Mouse (Mus musculus): ENCODE results near the gene Rabgap1l. TPM values are rescaled to one million over a fixed set of nuclear protein-coding genes. Genes with fewer than 3 reads are reported as not detected.

Rabgap1l gene
- polyA plus RNA-seq, 1 experiment from 2014 or later: 12.2 TPM

GRCm38 (mm10) chr1:160211597-160212122, 581.4 kb downstream of the Rabgap1l start:
- Histone ChIP-seq H3K4me2 (peak overlapping the region; percentile 66), H3K36me3 (ENCODE audit: control insufficient read depth, insufficient read depth, low read length) (peaks cover 1% of the 10 kb centered on the region; the same call in 1 of the 2 replicates), H3K27ac (ENCODE audit: low read depth, low read length) (no peak overlapping the region), H3K9ac (ENCODE audit: low read length) (peak overlapping the region; percentile 90), H3K4me1 (ENCODE audit: control insufficient read depth, insufficient read depth, low read length) (peaks cover 17% of the 10 kb centered on the region), H3K27me3 (ENCODE audit: control insufficient read depth, insufficient read depth, low read length) (no peaks in the 10 kb centered on the region), H3K9me3 (ENCODE audit: control insufficient read depth, low read length) (no peaks in the 10 kb centered on the region), H3K4me3 (ENCODE audit: low read depth, low read length) (peak overlapping the region; percentile 77)
- DNase-seq (ENCODE audit: low spot score, missing footprints) (peak; percentile 93), ATAC-seq (ENCODE audit: low FRiP score) (no peak)
- WGBS: 4% methylated on average over 8 of the region's 8 CpGs

GRCm38 (mm10) chr1:160210566-160210965, 582.4 kb downstream of the Rabgap1l start:
- Histone ChIP-seq H3K36me3 (ENCODE audit: control insufficient read depth, insufficient read depth, low read length) (peaks cover 8% of the 10 kb centered on the region), H3K27me3 (ENCODE audit: control insufficient read depth, insufficient read depth, low read length) (no peaks in the 10 kb centered on the region), H3K4me1 (ENCODE audit: control insufficient read depth, insufficient read depth, low read length) (peaks cover 17% of the 10 kb centered on the region), H3K9ac (ENCODE audit: low read length) (no peak overlapping the region; the same call in 1 of the 2 replicates), H3K9me3 (ENCODE audit: control insufficient read depth, low read length) (no peaks in the 10 kb centered on the region), H3K4me3 (ENCODE audit: low read depth, low read length) (peak overlapping the region; percentile 77; the same call in 1 of the 2 replicates), H3K27ac (ENCODE audit: low read depth, low read length) (no peak overlapping the region), H3K4me2 (peak overlapping the region; percentile 66)
- WGBS: 67% methylated on average over 3 of the region's 3 CpGs
- DNase-seq (ENCODE audit: low spot score, missing footprints): no peak
- ATAC-seq (ENCODE audit: low FRiP score): no peak

GRCm38 (mm10) chr1:160209844-160210243, 583.2 kb downstream of the Rabgap1l start:
- DNase-seq (ENCODE audit: low spot score, missing footprints) (no peak), ATAC-seq (ENCODE audit: low FRiP score) (no peak)
- H3K4me1 ChIP-seq (ENCODE audit: control insufficient read depth, insufficient read depth, low read length): peaks cover 17% of the 10 kb centered on the region
- 23% methylated on average over 2 of the region's 2 CpGs for WGBS
- no peak overlapping the region for H3K4me3 ChIP-seq (ENCODE audit: low read depth, low read length)
- H3K27me3 ChIP-seq (ENCODE audit: control insufficient read depth, insufficient read depth, low read length): no peaks in the 10 kb centered on the region
- no peaks in the 10 kb centered on the region for H3K9me3 ChIP-seq (ENCODE audit: control insufficient read depth, low read length)
- peak overlapping the region; percentile 28; the same call in 1 of the 2 replicates for H3K4me2 ChIP-seq
- no peak overlapping the region for H3K27ac ChIP-seq (ENCODE audit: low read depth, low read length)
- H3K36me3 ChIP-seq (ENCODE audit: control insufficient read depth, insufficient read depth, low read length): peaks cover 8% of the 10 kb centered on the region
- peak overlapping the region; percentile 27; the same call in 1 of the 2 replicates for H3K9ac ChIP-seq (ENCODE audit: low read length)

- Histone ChIP-seq H3K4me1 (ENCODE audit: control insufficient read depth, insufficient read depth, low read length) (peaks cover 5% of the 10 kb centered on the region), H3K27me3 (ENCODE audit: control insufficient read depth, insufficient read depth, low read length) (no peaks in the 10 kb centered on the region), H3K4me3 (ENCODE audit: low read depth, low read length) (no peak overlapping the region), H3K9me3 (ENCODE audit: control insufficient read depth, low read length) (no peaks in the 10 kb centered on the region), H3K9ac (ENCODE audit: low read length) (no peak overlapping the region), H3K36me3 (ENCODE audit: control insufficient read depth, insufficient read depth, low read length) (peaks cover 8% of the 10 kb centered on the region), H3K27ac (ENCODE audit: low read depth, low read length) (no peak overlapping the region), H3K4me2 (no peak overlapping the region)
- no peak for DNase-seq (ENCODE audit: low spot score, missing footprints)
- ATAC-seq (ENCODE audit: low FRiP score): no peak
Observed at GRCm38 (mm10) chr1:160205486-160205885, 587.5 kb downstream of the Rabgap1l start.

GRCm38 (mm10) chr1:160195337-160195663, 597.7 kb downstream of the Rabgap1l start:
- H3K9me3 ChIP-seq (ENCODE audit: control insufficient read depth, low read length): no peaks in the 10 kb centered on the region
- peak overlapping the region; percentile 60; the same call in 1 of the 2 replicates for H3K27ac ChIP-seq (ENCODE audit: low read depth, low read length)
- peak overlapping the region; percentile 85 for H3K9ac ChIP-seq (ENCODE audit: low read length)
- under 1% methylated on average over 13 of the region's 13 CpGs for WGBS
- H3K4me1 ChIP-seq (ENCODE audit: control insufficient read depth, insufficient read depth, low read length): no peaks in the 10 kb centered on the region
- no peaks in the 10 kb centered on the region for H3K27me3 ChIP-seq (ENCODE audit: control insufficient read depth, insufficient read depth, low read length)
- peak overlapping the region; percentile 79 for H3K4me2 ChIP-seq
- H3K4me3 ChIP-seq (ENCODE audit: low read depth, low read length): peak overlapping the region; percentile 91
- peaks cover 4% of the 10 kb centered on the region; the same call in 1 of the 2 replicates for H3K36me3 ChIP-seq (ENCODE audit: control insufficient read depth, insufficient read depth, low read length)
- DNase-seq (ENCODE audit: low spot score, missing footprints): no peak
- ATAC-seq (ENCODE audit: low FRiP score): no peak

GRCm38 (mm10) chr1:160194529-160195336, 598.3 kb downstream of the Rabgap1l start, which contains the start of gene Mrps14:
Gene Mrps14, plus strand, starts transcription at chr1:160195215.
- Histone ChIP-seq H3K9me3 (ENCODE audit: control insufficient read depth, low read length) (no peaks in the 10 kb centered on the region), H3K27ac (ENCODE audit: low read depth, low read length) (peak within 1 kb of the TSS; percentile 60; the same call in 1 of the 2 replicates), H3K9ac (ENCODE audit: low read length) (peak within 1 kb of the TSS; percentile 85), H3K27me3 (ENCODE audit: control insufficient read depth, insufficient read depth, low read length) (no peaks in the 10 kb centered on the region), H3K4me1 (ENCODE audit: control insufficient read depth, insufficient read depth, low read length) (no peaks in the 10 kb centered on the region), H3K4me2 (peak within 1 kb of the TSS; percentile 79), H3K4me3 (ENCODE audit: low read depth, low read length) (peak within 1 kb of the TSS; percentile 91), H3K36me3 (ENCODE audit: control insufficient read depth, insufficient read depth, low read length) (peaks cover 4% of the 10 kb centered on the region; the same call in 1 of the 2 replicates)
- 7% methylated on average over 31 of the region's 31 CpGs for WGBS
- ATAC-seq (ENCODE audit: low FRiP score) (peak; percentile 100), DNase-seq (ENCODE audit: low spot score, missing footprints) (peak; percentile 100)

- Histone ChIP-seq H3K36me3 (ENCODE audit: control insufficient read depth, insufficient read depth, low read length) (no peaks in the 10 kb centered on the region), H3K27me3 (ENCODE audit: control insufficient read depth, insufficient read depth, low read length) (no peaks in the 10 kb centered on the region), H3K9ac (ENCODE audit: low read length) (no peak overlapping the region), H3K4me3 (ENCODE audit: low read depth, low read length) (no peak overlapping the region), H3K27ac (ENCODE audit: low read depth, low read length) (no peak overlapping the region), H3K9me3 (ENCODE audit: control insufficient read depth, low read length) (no peaks in the 10 kb centered on the region), H3K4me1 (ENCODE audit: control insufficient read depth, insufficient read depth, low read length) (no peaks in the 10 kb centered on the region), H3K4me2 (no peak overlapping the region)
- WGBS: 14% methylated on average over 5 of the region's 5 CpGs
- ATAC-seq (ENCODE audit: low FRiP score) (peak; percentile 78), DNase-seq (ENCODE audit: low spot score, missing footprints) (peak; percentile 94)
Observed at GRCm38 (mm10) chr1:160184506-160184905, 608.5 kb downstream of the Rabgap1l start.

GRCm38 (mm10) chr1:160181216-160181615, 611.8 kb downstream of the Rabgap1l start:
- no peak overlapping the region for H3K4me2 ChIP-seq

GRCm38 (mm10) chr1:160176903-160177302, 616.1 kb downstream of the Rabgap1l start:
- Histone ChIP-seq H3K4me1 (ENCODE audit: control insufficient read depth, insufficient read depth, low read length) (no peaks in the 10 kb centered on the region), H3K36me3 (ENCODE audit: control insufficient read depth, insufficient read depth, low read length) (no peaks in the 10 kb centered on the region)
- 74% methylated on average over 8 of the region's 8 CpGs for WGBS

More at GRCm38 (mm10) chr1:160181216-160181615, 611.8 kb downstream of the Rabgap1l start:
- Histone ChIP-seq H3K27ac (ENCODE audit: low read depth, low read length) (no peak overlapping the region), H3K9me3 (ENCODE audit: control insufficient read depth, low read length) (no peaks in the 10 kb centered on the region), H3K36me3 (ENCODE audit: control insufficient read depth, insufficient read depth, low read length) (no peaks in the 10 kb centered on the region), H3K27me3 (ENCODE audit: control insufficient read depth, insufficient read depth, low read length) (no peaks in the 10 kb centered on the region), H3K4me1 (ENCODE audit: control insufficient read depth, insufficient read depth, low read length) (no peaks in the 10 kb centered on the region), H3K4me3 (ENCODE audit: low read depth, low read length) (no peak overlapping the region), H3K9ac (ENCODE audit: low read length) (no peak overlapping the region)
- 81% methylated on average over 4 of the region's 4 CpGs for WGBS
- no peak for ATAC-seq (ENCODE audit: low FRiP score)
- no peak for DNase-seq (ENCODE audit: low spot score, missing footprints)

More at GRCm38 (mm10) chr1:160176903-160177302, 616.1 kb downstream of the Rabgap1l start:
- no peaks in the 10 kb centered on the region for H3K9me3 ChIP-seq (ENCODE audit: control insufficient read depth, low read length)
- DNase-seq (ENCODE audit: low spot score, missing footprints): no peak
- no peak for ATAC-seq (ENCODE audit: low FRiP score)
- no peak overlapping the region for H3K4me3 ChIP-seq (ENCODE audit: low read depth, low read length)
- H3K9ac ChIP-seq (ENCODE audit: low read length): no peak overlapping the region
- no peak overlapping the region for H3K4me2 ChIP-seq
- no peak overlapping the region for H3K27ac ChIP-seq (ENCODE audit: low read depth, low read length)
- no peaks in the 10 kb centered on the region for H3K27me3 ChIP-seq (ENCODE audit: control insufficient read depth, insufficient read depth, low read length)
